Mouse (Mus musculus): ENCODE measurements around the gene Psd4. TPM values are rescaled to one million over a fixed set of nuclear protein-coding genes. Genes with fewer than 3 reads are reported as not detected.
A peak's percentile ranks its signal among the peaks of the same experiment; 100 is the strongest.

Gene Psd4
- polyA plus RNA-seq, 1 experiment from 2014 or later: 1.3 TPM

- Histone ChIP-seq H3K27ac (no peak overlapping the region), H3K36me3 (no peaks in the 10 kb centered on the region), H3K27me3 (ENCODE audit: insufficient read depth, poor library complexity, severe bottlenecking) (0 out of 2 replicates have a peak, but pooled peaks cover 5% of the 10 kb centered on the region), H3K9me3 (no peaks in the 10 kb centered on the region), H3K4me1 (no peaks in the 10 kb centered on the region), H3K4me3 (no peak overlapping the region)
- 8% methylated on average over 2 of the region's 2 CpGs for WGBS
- DNase-seq (ENCODE audit: low spot score): no peak
These were observed 29.7 kb downstream of the Psd4 start for GRCm38 (mm10) chr2:24397115-24397514.

- Histone ChIP-seq H3K4me3 (no peak overlapping the region), H3K27ac (no peak overlapping the region), H3K27me3 (ENCODE audit: insufficient read depth, poor library complexity, severe bottlenecking) (peaks cover 27% of the 10 kb centered on the region), H3K4me1 (peaks cover 7% of the 10 kb centered on the region; the same call in 1 of the 2 replicates), H3K9me3 (no peaks in the 10 kb centered on the region), H3K36me3 (no peaks in the 10 kb centered on the region)
- WGBS: 76% methylated on average over 3 of the region's 3 CpGs
- DNase-seq (ENCODE audit: low spot score): no peak
These were observed 33.3 kb downstream of the Psd4 start for GRCm38 (mm10) chr2:24400711-24401110.

GRCm38 (mm10) chr2:24405345-24406012 lies 38.1 kb downstream of the Psd4 start:
- H3K27ac ChIP-seq: no peak overlapping the region
- no peaks in the 10 kb centered on the region for H3K36me3 ChIP-seq
- WGBS: 10% methylated on average over 23 of the region's 23 CpGs
- H3K4me3 ChIP-seq: peak overlapping the region; percentile 38
- peaks cover 46% of the 10 kb centered on the region for H3K27me3 ChIP-seq (ENCODE audit: insufficient read depth, poor library complexity, severe bottlenecking)
- peaks cover 7% of the 10 kb centered on the region; the same call in 1 of the 2 replicates for H3K4me1 ChIP-seq
- DNase-seq (ENCODE audit: low spot score): peak; percentile 84
- no peaks in the 10 kb centered on the region for H3K9me3 ChIP-seq

GRCm38 (mm10) chr2:24407701-24408485 lies 40.5 kb downstream of the Psd4 start:
- peaks cover 50% of the 10 kb centered on the region for H3K27me3 ChIP-seq (ENCODE audit: insufficient read depth, poor library complexity, severe bottlenecking)
- H3K9me3 ChIP-seq: no peaks in the 10 kb centered on the region
- no peaks in the 10 kb centered on the region for H3K36me3 ChIP-seq
- H3K27ac ChIP-seq: no peak overlapping the region
- H3K4me1 ChIP-seq: peaks cover 7% of the 10 kb centered on the region; the same call in 1 of the 2 replicates
- WGBS: 55% methylated on average over 4 of the region's 4 CpGs
- no peak for DNase-seq (ENCODE audit: low spot score)
- no peak overlapping the region for H3K4me3 ChIP-seq

GRCm38 (mm10) chr2:24409166-24409565 lies 41.8 kb downstream of the Psd4 start:
- DNase-seq (ENCODE audit: low spot score): no peak
- Histone ChIP-seq H3K27me3 (ENCODE audit: insufficient read depth, poor library complexity, severe bottlenecking) (peaks cover 45% of the 10 kb centered on the region), H3K9me3 (no peaks in the 10 kb centered on the region), H3K27ac (no peak overlapping the region), H3K4me1 (peaks cover 7% of the 10 kb centered on the region; the same call in 1 of the 2 replicates), H3K4me3 (no peak overlapping the region), H3K36me3 (no peaks in the 10 kb centered on the region)
- WGBS: 3% methylated on average over 2 of the region's 2 CpGs

- Histone ChIP-seq H3K27ac (no peak overlapping the region), H3K4me3 (no peak overlapping the region), H3K9me3 (no peaks in the 10 kb centered on the region), H3K4me1 (peaks cover 5% of the 10 kb centered on the region; the same call in 1 of the 2 replicates), H3K36me3 (no peaks in the 10 kb centered on the region), H3K27me3 (ENCODE audit: insufficient read depth, poor library complexity, severe bottlenecking) (peaks cover 35% of the 10 kb centered on the region)
- DNase-seq (ENCODE audit: low spot score): no peak
- WGBS: 76% methylated on average over 3 of the region's 3 CpGs
These were observed 45.8 kb downstream of the Psd4 start for GRCm38 (mm10) chr2:24413172-24413571.

- H3K27ac ChIP-seq: no peak overlapping the region
- no peak overlapping the region for H3K4me3 ChIP-seq
- peaks cover 5% of the 10 kb centered on the region; the same call in 1 of the 2 replicates for H3K4me1 ChIP-seq
- whole genome bisulfite sequencing: 82% methylated on average over 4 of the region's 4 CpGs
- H3K9me3 ChIP-seq: no peaks in the 10 kb centered on the region
- H3K36me3 ChIP-seq: no peaks in the 10 kb centered on the region
- peaks cover 34% of the 10 kb centered on the region for H3K27me3 ChIP-seq (ENCODE audit: insufficient read depth, poor library complexity, severe bottlenecking)
- no peak for DNase-seq (ENCODE audit: low spot score)
These were observed 46.3 kb downstream of the Psd4 start for GRCm38 (mm10) chr2:24413677-24414076.

- H3K4me3 ChIP-seq: no peak overlapping the region
- no peak for DNase-seq (ENCODE audit: low spot score)
- no peaks in the 10 kb centered on the region for H3K9me3 ChIP-seq
- WGBS: 13% methylated on average over 9 of the region's 9 CpGs
- no peak overlapping the region for H3K27ac ChIP-seq
- no peaks in the 10 kb centered on the region for H3K36me3 ChIP-seq
- peaks cover 30% of the 10 kb centered on the region for H3K27me3 ChIP-seq (ENCODE audit: insufficient read depth, poor library complexity, severe bottlenecking)
- peaks cover 5% of the 10 kb centered on the region; the same call in 1 of the 2 replicates for H3K4me1 ChIP-seq
These were observed 49.3 kb downstream of the Psd4 start for GRCm38 (mm10) chr2:24416668-24417067.

- WGBS: 15% methylated on average over 2 of the region's 2 CpGs
These were observed 49.7 kb downstream of the Psd4 start for GRCm38 (mm10) chr2:24417106-24417505.

GRCm38 (mm10) chr2:24417564-24417963 lies 50.2 kb downstream of the Psd4 start:
- no peak overlapping the region for H3K4me3 ChIP-seq
- peaks cover 5% of the 10 kb centered on the region; the same call in 1 of the 2 replicates for H3K4me1 ChIP-seq
- WGBS: 74% methylated on average over 4 of the region's 4 CpGs
- no peak for DNase-seq (ENCODE audit: low spot score)
- no peaks in the 10 kb centered on the region for H3K9me3 ChIP-seq
- H3K36me3 ChIP-seq: no peaks in the 10 kb centered on the region
- H3K27ac ChIP-seq: no peak overlapping the region
- peaks cover 29% of the 10 kb centered on the region for H3K27me3 ChIP-seq (ENCODE audit: insufficient read depth, poor library complexity, severe bottlenecking)

More at GRCm38 (mm10) chr2:24417106-24417505, 49.7 kb downstream of the Psd4 start:
- Histone ChIP-seq H3K36me3 (no peaks in the 10 kb centered on the region), H3K27ac (no peak overlapping the region), H3K4me1 (peaks cover 5% of the 10 kb centered on the region; the same call in 1 of the 2 replicates), H3K9me3 (no peaks in the 10 kb centered on the region), H3K4me3 (no peak overlapping the region), H3K27me3 (ENCODE audit: insufficient read depth, poor library complexity, severe bottlenecking) (peaks cover 29% of the 10 kb centered on the region)
- no peak for DNase-seq (ENCODE audit: low spot score)

- Histone ChIP-seq H3K9me3 (no peaks in the 10 kb centered on the region), H3K36me3 (no peaks in the 10 kb centered on the region), H3K27ac (no peak overlapping the region), H3K27me3 (ENCODE audit: insufficient read depth, poor library complexity, severe bottlenecking) (peaks cover 20% of the 10 kb centered on the region), H3K4me1 (peaks cover 5% of the 10 kb centered on the region; the same call in 1 of the 2 replicates), H3K4me3 (no peak overlapping the region)
- DNase-seq (ENCODE audit: low spot score): no peak
- 85% methylated on average over 6 of the region's 6 CpGs for WGBS
These were observed 54.0 kb downstream of the Psd4 start for GRCm38 (mm10) chr2:24421211-24421863.

- Histone ChIP-seq H3K36me3 (no peaks in the 10 kb centered on the region), H3K27ac (no peak overlapping the region), H3K4me3 (no peak overlapping the region), H3K27me3 (ENCODE audit: insufficient read depth, poor library complexity, severe bottlenecking) (peaks cover 6% of the 10 kb centered on the region; the same call in 1 of the 2 replicates), H3K4me1 (no peaks in the 10 kb centered on the region), H3K9me3 (no peaks in the 10 kb centered on the region)
- DNase-seq (ENCODE audit: low spot score): no peak
- 67% methylated on average over 3 of the region's 3 CpGs for WGBS
These were observed 55.4 kb downstream of the Psd4 start for GRCm38 (mm10) chr2:24422815-24423214.

GRCm38 (mm10) chr2:24425630-24426029 lies 58.2 kb downstream of the Psd4 start:
- H3K9me3 ChIP-seq: no peaks in the 10 kb centered on the region
- 81% methylated on average over 2 of the region's 2 CpGs for WGBS
- no peaks in the 10 kb centered on the region for H3K27me3 ChIP-seq (ENCODE audit: insufficient read depth, poor library complexity, severe bottlenecking)
- no peak overlapping the region for H3K4me3 ChIP-seq
- no peaks in the 10 kb centered on the region for H3K4me1 ChIP-seq
- no peak overlapping the region for H3K27ac ChIP-seq
- H3K36me3 ChIP-seq: no peaks in the 10 kb centered on the region
- DNase-seq (ENCODE audit: low spot score): no peak
